ENCODE assay signal across 22 mouse cellular contexts in genomic region chr17:17516384-17517016, GRCm38 (mm10).
DNase-seq lines count a peak whose midpoint lies in the region; ATAC-seq and TF ChIP-seq lines count a peak whose summit lies in the region.
"Had no signal": no experiment of that assay in that cellular context is flagged by ENCODE, and none has a peak within 500 bp of the region (broad histone marks: within the 10 kb centered on the region; RNA-seq: fewer than 3 reads in every experiment).

No protein-coding gene starts in this region.

- no peaks in the 10 kb centered on the region for H3K27me3 ChIP-seq in lung, postnatal 0 days (replicated peaks; ENCODE audit: insufficient read depth, low read length)
- no peaks in the 10 kb centered on the region for H3K27me3 ChIP-seq in intestine, postnatal 0 days (replicated peaks; ENCODE audit: control insufficient read depth, insufficient read depth, low read length)
- H3K27me3 ChIP-seq in stomach, postnatal 0 days (ENCODE audit: control insufficient read depth, insufficient read depth, low read length), result no peaks in the 10 kb centered on the region
- H3K27me3 ChIP-seq: forebrain, embryonic 15.5 days; hindbrain, embryonic 12.5 days; limb, embryonic 15.5 days; midbrain, embryonic 15.5 days had no signal

- no peak overlapping the region for H3K4me3 ChIP-seq in lung, postnatal 0 days (ENCODE audit: low read depth, low read length)
- H3K4me3 ChIP-seq in intestine, postnatal 0 days (ENCODE audit: low read depth, low read length), result no peak overlapping the region
- H3K4me3 ChIP-seq in stomach, postnatal 0 days (ENCODE audit: low read depth, low read length), result no peak overlapping the region
- H3K4me3 ChIP-seq: forebrain, embryonic 15.5 days; heart, adult 2 months; hindbrain, embryonic 12.5 days; left cerebral cortex, adult 2 months; limb, embryonic 15.5 days; midbrain, embryonic 15.5 days had no signal

- no peak for TF ChIP-seq CTCF in lung, postnatal 0 days (IDR thresholded peaks at IDR 0.05)
- TF ChIP-seq CTCF in intestine, postnatal 0 days (IDR thresholded peaks at IDR 0.05; ENCODE audit: low read depth), result no peak
- no peak; the same call in 1 of the 2 replicates for TF ChIP-seq CTCF in stomach, postnatal 0 days (IDR thresholded peaks at IDR 0.05; ENCODE audit: low read depth)

- H3K4me2 ChIP-seq in lung, postnatal 0 days (replicated peaks; ENCODE audit: low read depth, low read length), result no peak overlapping the region
- no peak overlapping the region for H3K4me2 ChIP-seq in intestine, postnatal 0 days (replicated peaks; ENCODE audit: low read depth)
- no peak overlapping the region for H3K4me2 ChIP-seq in stomach, postnatal 0 days (replicated peaks; ENCODE audit: low read depth)
- H3K4me2 ChIP-seq: forebrain, embryonic 15.5 days; hindbrain, embryonic 12.5 days; limb, embryonic 15.5 days; lung, embryonic 14.5 days; midbrain, embryonic 15.5 days had no signal

- TF ChIP-seq EP300 in lung, postnatal 0 days (IDR thresholded peaks at IDR 0.05), result no peak
- TF ChIP-seq EP300 in stomach, postnatal 0 days (optimal IDR thresholded peaks at IDR 0.05), result no peak

- peak; percentile 14 for DNase-seq in lung, postnatal 0 days (ENCODE audit: low spot score)
- no peak for DNase-seq in lung, postnatal 36 days
- DNase-seq in ZHBTc4 (ENCODE audit: low read depth, low spot score), result peak; percentile 84
- DNase-seq in stomach, postnatal 0 days (ENCODE audit: low spot score), result peak; percentile 17
- no peak for DNase-seq in cerebellum, adult 11-12 months
- DNase-seq in right cerebral cortex, postnatal 36 days (ENCODE audit: low spot score in 2 of 2), result no peak
- DNase-seq in thymus, postnatal 0 days (ENCODE audit: low spot score), result no peak
- DNase-seq: B cell, adult 2 months; cerebellum, adult 9-11 months; gastrocnemius, postnatal 14 days; heart, adult 2 months; kidney, postnatal 36 days; lung, embryonic 14.5 days; lung, postnatal 4 days; thymus, postnatal 25 days had no signal

- 60% methylated on average over 4 of the region's 4 CpGs for WGBS in lung, postnatal 0 days
- 52% methylated on average over 4 of the region's 4 CpGs for WGBS in intestine, postnatal 0 days
- 54% methylated on average over 4 of the region's 4 CpGs for WGBS in stomach, postnatal 0 days

- H3K9ac ChIP-seq in lung, postnatal 0 days (replicated peaks; ENCODE audit: low read depth), result no peak overlapping the region
- H3K9ac ChIP-seq in intestine, postnatal 0 days (ENCODE audit: low read depth, low read length), result no peak overlapping the region
- H3K9ac ChIP-seq in stomach, postnatal 0 days (ENCODE audit: low read length), result no peak overlapping the region
- H3K9ac ChIP-seq: forebrain, embryonic 15.5 days; hindbrain, embryonic 12.5 days; limb, embryonic 15.5 days; liver, embryonic 14.5 days; lung, embryonic 14.5 days; midbrain, embryonic 15.5 days had no signal

- no peaks in the 10 kb centered on the region for H3K4me1 ChIP-seq in lung, postnatal 0 days (ENCODE audit: insufficient read depth, low read depth, low read length)
- no peaks in the 10 kb centered on the region for H3K4me1 ChIP-seq in intestine, postnatal 0 days (replicated peaks; ENCODE audit: control insufficient read depth, insufficient read depth, low read length)
- no peaks in the 10 kb centered on the region for H3K4me1 ChIP-seq in stomach, postnatal 0 days (replicated peaks; ENCODE audit: control insufficient read depth, insufficient read depth)
- H3K4me1 ChIP-seq: forebrain, embryonic 15.5 days; hindbrain, embryonic 12.5 days; limb, embryonic 15.5 days; midbrain, embryonic 15.5 days had no signal

- ATAC-seq in lung, postnatal 0 days, result peak; percentile 48
- peak; percentile 47; the same call in 1 of the 2 replicates for ATAC-seq in intestine, postnatal 0 days
- ATAC-seq in stomach, postnatal 0 days (ENCODE audit: low FRiP score, low TSS enrichment), result peak; percentile 76; the same call in 1 of the 2 replicates
- ATAC-seq: forebrain, embryonic 15.5 days; midbrain, embryonic 15.5 days had no signal

- no peak overlapping the region for H3K27ac ChIP-seq in lung, postnatal 0 days (ENCODE audit: low read length)
- no peak overlapping the region for H3K27ac ChIP-seq in intestine, postnatal 0 days (ENCODE audit: low read depth, low read length)
- no peak overlapping the region for H3K27ac ChIP-seq in stomach, postnatal 0 days (replicated peaks)
- H3K27ac ChIP-seq: forebrain, embryonic 15.5 days; heart, adult 2 months; hindbrain, embryonic 12.5 days; left cerebral cortex, adult 2 months; limb, embryonic 15.5 days; liver, embryonic 14.5 days; midbrain, embryonic 15.5 days had no signal

- H3K36me3 ChIP-seq in lung, postnatal 0 days (ENCODE audit: insufficient read depth, low read length), result no peaks in the 10 kb centered on the region
- H3K36me3 ChIP-seq in intestine, postnatal 0 days (ENCODE audit: control insufficient read depth, insufficient read depth), result no peaks in the 10 kb centered on the region
- no peaks in the 10 kb centered on the region for H3K36me3 ChIP-seq in stomach, postnatal 0 days (ENCODE audit: control insufficient read depth, insufficient read depth, low read length)
- H3K36me3 ChIP-seq: forebrain, embryonic 15.5 days; hindbrain, embryonic 12.5 days; limb, embryonic 15.5 days; midbrain, embryonic 15.5 days had no signal

- H3K9me3 ChIP-seq in lung, postnatal 0 days (ENCODE audit: low read length), result no peaks in the 10 kb centered on the region
- H3K9me3 ChIP-seq in intestine, postnatal 0 days (ENCODE audit: control insufficient read depth), result no peaks in the 10 kb centered on the region
- H3K9me3 ChIP-seq in stomach, postnatal 0 days (ENCODE audit: control insufficient read depth, low read length), result no peaks in the 10 kb centered on the region
- H3K9me3 ChIP-seq: forebrain, embryonic 15.5 days; hindbrain, embryonic 12.5 days; limb, embryonic 15.5 days; midbrain, embryonic 15.5 days had no signal

Comparison
In these comparisons a context has a peak if more than half of its experiments do, and no peak if none do; other contexts are left out.
1. DNase-seq: peak in lung, postnatal 0 days (single experiment), ZHBTc4 (single experiment) and stomach, postnatal 0 days (single experiment); none in lung, postnatal 36 days (single experiment), cerebellum, adult 11-12 months (single experiment), right cerebral cortex, postnatal 36 days (0 of 2) and thymus, postnatal 0 days (single experiment).
2. Peak in every context shown above with its lines, with median percentiles within 50 percentile points of each other: ATAC-seq.